Mouse (Mus musculus) cerebellum, adult 2 months (tissue): ENCODE data around the gene Islr. TPM values are rescaled to one million over a fixed set of nuclear protein-coding genes. Genes with fewer than 3 reads are reported as not detected.
A peak's percentile ranks its signal among the peaks of the same experiment; 100 is the strongest.

Experiments used
- DNase-seq, 2 experiments: peaks; one replicate each; pipeline ENCODE4 v3.0.0; 2021
- H3K27ac ChIP-seq: fragments of 200-500 bp; 2 replicates; pipeline ENCODE4 v1.5.1; 2012; ENCODE audit warnings: low read length, control low read depth, inconsistent platforms; ENCODE audit not compliant: insufficient read depth
- H3K27me3 ChIP-seq: fragments of 200-500 bp; 2 replicates; pipeline ENCODE4 v1.6.1; 2012; ENCODE audit warnings: inconsistent platforms, mild to moderate bottlenecking, low read length, moderate library complexity; ENCODE audit not compliant: control insufficient read depth, insufficient read depth
- H3K4me1 ChIP-seq: fragments of 200-500 bp; 2 replicates; pipeline ENCODE4 v1.6.1; 2011; ENCODE audit warnings: low read length; ENCODE audit not compliant: control insufficient read depth, insufficient read depth
- H3K4me3 ChIP-seq: fragments of 200-500 bp; replicated peaks from 2 replicates; pipeline ENCODE3; 2011; ENCODE audit warnings: mild to moderate bottlenecking, low read depth, low read length, control low read depth; ENCODE audit not compliant: insufficient read depth
- CTCF ChIP-seq: fragments of 200-500 bp; IDR thresholded peaks from 2 replicates; pipeline ENCODE4 v1.5.1; 2011; ENCODE audit warnings: low read depth, mild to moderate bottlenecking, control low read depth, low read length, moderate library complexity, borderline replicate concordance; ENCODE audit not compliant: insufficient read depth
- POLR2A ChIP-seq: fragments of 200-500 bp; IDR thresholded peaks from 2 replicates; pipeline ENCODE4 v1.6.1; 2011; ENCODE audit warnings: low read length, control low read depth, borderline replicate concordance; ENCODE audit not compliant: insufficient read depth
- WGBS: fragments of 180-500 bp; shearing (Covaris S2); methylation state at CpG from one replicate; pipeline ENCODE4 v1.1.7; 2018; 5-methylcytosine and 5-hydroxymethylcytosine counted together
- polyA plus RNA-seq: library from polyadenylated mRNA; depleted of rRNA; stranded (reverse); fragments of >200 nt; gene quantifications from 2 replicates; pipeline ENCODE4 v1.2.3, GENCODE M21; 2012

Gene Islr
- polyA plus RNA-seq, 1 experiment = 6.4 TPM

DNA sequence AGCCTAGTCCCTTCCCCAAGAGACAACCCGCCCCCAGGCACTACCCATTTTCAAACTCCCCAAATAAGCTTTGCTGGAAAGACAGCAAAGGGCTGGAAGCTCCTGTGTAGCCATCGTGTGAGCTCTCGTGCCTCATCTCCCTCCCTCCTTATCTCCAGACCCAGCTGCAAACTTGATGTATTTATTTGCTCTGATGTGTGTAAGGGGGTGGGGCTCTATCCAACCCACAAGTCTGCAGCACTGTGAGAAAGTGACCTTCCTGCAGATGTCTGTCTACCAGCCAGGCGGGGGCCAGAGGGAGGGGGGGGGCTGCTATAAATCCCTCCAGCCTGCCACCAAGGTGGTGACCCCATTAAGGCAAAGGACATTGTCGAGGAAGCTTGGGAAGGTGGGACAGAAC, 9.8 kb upstream of the Islr start:
- Histone ChIP-seq H3K27me3 (no peaks in the 10 kb centered on the region), H3K4me3 (no peak overlapping the region), H3K27ac (no peak overlapping the region), H3K4me1 (no peaks in the 10 kb centered on the region)
- WGBS = 59% methylated on average over 5 of the region's 5 CpGs
- no peak for TF ChIP-seq POLR2A
- no peak for DNase-seq

GRCm38 (mm10) chr9:58213377-58213776, 9.3 kb upstream of the Islr start:
- no peak for TF ChIP-seq CTCF
- TF ChIP-seq POLR2A = no peak
- WGBS = 85% methylated on average over 5 of the region's 5 CpGs
- H3K27ac ChIP-seq = no peak overlapping the region
- no peaks in the 10 kb centered on the region for H3K4me1 ChIP-seq
- no peak overlapping the region for H3K4me3 ChIP-seq
- H3K27me3 ChIP-seq = no peaks in the 10 kb centered on the region
- no peak for DNase-seq

- 0 out of 2 replicates have a peak, but pooled peaks cover 4% of the 10 kb centered on the region for H3K4me1 ChIP-seq
- DNase-seq = no peak
- no peak overlapping the region for H3K27ac ChIP-seq
- WGBS = 90% methylated on average over 2 of the region's 2 CpGs
- no peaks in the 10 kb centered on the region for H3K27me3 ChIP-seq
- TF ChIP-seq POLR2A = no peak
- TF ChIP-seq CTCF = no peak
- no peak overlapping the region for H3K4me3 ChIP-seq
These were observed 6.2 kb upstream of the Islr start for GRCm38 (mm10) chr9:58210304-58210627.

- Histone ChIP-seq H3K27me3 (no peaks in the 10 kb centered on the region), H3K4me1 (0 out of 2 replicates have a peak, but pooled peaks cover 4% of the 10 kb centered on the region), H3K27ac (no peak overlapping the region), H3K4me3 (no peak overlapping the region)
- 96% methylated on average over 8 of the region's 8 CpGs for WGBS
- DNase-seq = no peak
- TF ChIP-seq POLR2A (no peak), CTCF (no peak)
These were observed 5.6 kb upstream of the Islr start for GRCm38 (mm10) chr9:58209462-58210303.

DNA sequence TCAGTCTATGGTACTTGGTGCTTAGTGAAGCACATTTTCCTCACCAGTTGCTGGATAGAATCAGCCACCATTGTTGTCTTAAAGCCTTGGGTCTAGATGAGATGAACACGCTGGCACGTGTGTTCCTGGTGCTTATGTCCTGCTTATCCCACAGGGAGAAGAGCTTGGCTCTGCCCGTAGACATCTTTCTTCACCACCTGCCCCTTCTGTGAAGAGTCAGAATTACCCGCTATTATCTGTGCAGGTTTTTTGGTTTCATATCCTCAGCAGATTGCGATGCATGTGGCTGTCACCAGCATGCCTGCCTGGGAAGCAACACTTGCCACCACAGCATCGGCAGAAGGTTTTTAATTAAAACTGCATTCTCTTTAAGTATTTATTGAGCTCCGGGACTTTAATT, 1.9 kb upstream of the Islr start:
- no peak overlapping the region for H3K27ac ChIP-seq

DNA sequence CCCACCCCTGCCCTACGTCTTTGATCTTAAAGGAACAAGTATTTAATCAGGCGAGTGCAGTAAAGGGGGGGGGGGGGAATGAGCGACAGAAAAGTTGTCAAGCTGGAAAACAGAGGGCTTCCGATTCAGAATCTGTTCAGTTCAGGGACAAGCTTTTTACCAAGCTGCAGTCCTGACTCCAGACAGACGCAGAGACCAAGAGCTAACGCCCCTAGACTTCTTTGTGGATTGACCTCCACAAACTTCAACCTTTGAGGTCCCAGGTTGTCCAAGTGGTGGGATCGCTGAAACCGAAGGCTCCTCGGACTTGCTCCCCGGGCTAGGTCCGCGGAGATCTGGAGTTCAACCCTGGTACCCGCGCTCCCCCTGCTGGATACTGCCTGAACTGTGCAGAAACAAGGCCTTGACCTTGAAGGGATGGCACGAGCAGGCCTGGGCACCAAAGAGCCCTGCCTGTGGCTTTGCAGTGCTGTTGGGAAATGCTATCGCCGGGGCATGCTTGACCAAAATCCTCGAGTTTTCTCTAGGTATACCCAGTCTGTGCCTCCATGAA, 418 bp upstream of the Islr start:
- peak; percentile 99 for TF ChIP-seq CTCF
- no peak for TF ChIP-seq POLR2A
- no peaks in the 10 kb centered on the region for H3K27me3 ChIP-seq
- peak; percentile 83 to 93 for DNase-seq
- H3K4me1 ChIP-seq = peaks cover 4% of the 10 kb centered on the region; the same call in 1 of the 2 replicates
- no peak overlapping the region for H3K27ac ChIP-seq
- 5% methylated on average over 18 of the region's 18 CpGs for WGBS
- no peak overlapping the region for H3K4me3 ChIP-seq

More for the DNA sequence above, 1.9 kb upstream of the Islr start:
- Histone ChIP-seq H3K4me3 (no peak overlapping the region), H3K4me1 (peaks cover 4% of the 10 kb centered on the region; the same call in 1 of the 2 replicates), H3K27me3 (no peaks in the 10 kb centered on the region)
- TF ChIP-seq POLR2A (no peak), CTCF (no peak)
- WGBS = 40% methylated on average over 7 of the region's 7 CpGs
- DNase-seq = peak in 1 of 2 experiments; percentile 16

GRCm38 (mm10) chr9:58202676-58203453, 1.2 kb downstream of the Islr start:
- 69% methylated on average over 14 of the region's 14 CpGs for WGBS
- peaks cover 14% of the 10 kb centered on the region for H3K4me1 ChIP-seq
- H3K27ac ChIP-seq = no peak overlapping the region
- no peaks in the 10 kb centered on the region for H3K27me3 ChIP-seq
- no peak overlapping the region for H3K4me3 ChIP-seq
- no peak for DNase-seq
- TF ChIP-seq CTCF = no peak
- no peak for TF ChIP-seq POLR2A
